Mouse (Mus musculus): ENCODE data around the gene Gm8906.
"Not testable (repeated sequence)": the region's sequence is repeated elsewhere in the genome, so short reads cannot be mapped to it uniquely, and the experiment has no call there.

The Gm8906 gene

DNA sequence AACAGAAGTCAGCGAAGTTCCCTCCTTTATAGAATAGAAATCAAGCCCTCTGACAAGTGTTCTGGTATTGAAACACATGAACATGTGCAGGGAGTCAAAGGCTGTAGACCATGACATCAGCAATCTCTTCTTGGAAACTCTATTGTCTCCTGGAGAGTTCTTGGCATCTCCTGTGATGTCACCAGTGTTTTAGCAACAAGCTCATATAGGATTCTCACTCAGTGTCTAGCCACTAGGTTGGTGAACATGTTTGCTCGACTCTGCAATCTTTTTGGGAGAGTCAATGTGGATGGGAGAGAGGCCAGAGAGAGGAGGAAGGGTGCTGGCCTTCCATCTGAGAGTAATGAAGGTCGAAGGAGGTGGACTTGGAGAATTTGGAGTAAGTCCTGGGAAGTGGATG is at the start of gene Gm8906:
Gm8906 (plus strand) TSS at position 301 of the 400 bp plus-strand sequence.
- not testable (repeated sequence) for DNase-seq
